Mouse (Mus musculus) CD4-positive, CD25-positive, alpha-beta regulatory T cell, adult 2 months (primary cell): ENCODE results near the gene Plekhf1.

Experiments used
- DNase-seq: peaks from one replicate; pipeline ENCODE4 v3.0.0-alpha.2; 2012; ENCODE audit warnings: low read depth, low spot score

Plekhf1 gene

GRCm38 (mm10) chr7:38227900-38228298, at the start of gene Plekhf1:
Plekhf1 (minus strand) TSS chr7:38228016.
- peak; percentile 69 for DNase-seq

GRCm38 (mm10) chr7:38272551-38272950, 44.7 kb upstream of the Plekhf1 start:
- DNase-seq, result no peak

DNA sequence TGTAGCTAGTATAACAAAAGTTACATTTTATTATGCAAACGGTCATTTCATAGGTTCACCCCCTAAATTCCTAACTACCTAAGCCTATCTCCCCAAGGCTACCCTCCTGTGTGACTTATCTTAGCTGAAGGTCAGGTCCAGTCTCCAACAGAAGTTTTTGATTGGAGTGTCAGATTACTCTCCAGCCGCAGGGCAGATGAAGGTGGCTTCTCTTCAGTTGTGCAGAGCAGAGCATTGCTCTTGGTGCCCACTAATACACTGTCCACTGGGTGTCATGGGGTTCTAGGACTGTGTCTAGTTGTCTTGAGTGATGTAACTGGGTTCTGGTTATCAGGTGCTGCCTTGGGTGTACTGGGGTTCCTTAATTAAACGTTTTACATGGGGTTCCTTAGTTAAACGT, 44.0 kb upstream of the Plekhf1 start:
- peak; percentile 6 for DNase-seq

- DNase-seq, result no peak
Measured at GRCm38 (mm10) chr7:38271511-38271811, 43.6 kb upstream of the Plekhf1 start.

DNA sequence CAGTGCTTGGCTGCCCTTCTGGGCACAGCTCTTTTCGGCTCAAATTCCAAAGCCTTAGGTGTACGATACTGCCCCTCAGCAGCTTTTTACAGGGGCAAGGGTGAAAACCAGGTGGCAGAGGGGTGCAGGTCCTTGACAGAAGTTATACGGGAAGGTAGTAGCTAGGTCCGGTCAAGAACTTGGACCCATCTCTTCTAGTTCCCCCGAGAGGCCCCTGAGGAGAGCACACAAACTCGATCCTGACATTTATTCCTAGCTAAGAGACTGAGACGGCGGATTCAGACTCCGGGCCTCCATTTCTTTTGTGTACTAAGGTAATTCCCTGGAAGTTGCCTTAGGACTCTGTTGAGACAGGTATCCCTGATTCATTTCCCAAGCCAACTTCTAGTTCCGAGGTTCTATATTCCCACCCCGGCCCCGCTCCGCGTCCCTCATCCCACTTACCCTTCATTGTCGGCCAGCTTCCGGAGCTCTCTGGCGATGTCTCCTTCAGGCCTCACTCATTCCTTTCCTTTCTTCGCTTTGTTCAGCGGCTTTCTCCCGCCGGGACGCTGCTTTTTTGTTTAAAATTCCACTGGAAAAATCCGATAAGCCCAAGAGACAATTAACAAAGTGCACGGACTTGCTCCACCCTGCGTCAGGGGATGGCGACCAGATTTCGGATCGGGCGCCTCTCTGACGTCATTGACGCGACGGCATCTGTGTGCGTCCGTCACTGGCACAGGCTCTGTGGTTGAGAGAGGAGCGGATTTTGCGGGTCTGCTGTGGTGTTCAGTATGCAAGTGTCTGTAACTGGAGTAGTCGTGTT, 43.1 kb upstream of the Plekhf1 start, which contains the start of gene Pop4:
Pop4 (minus strand) TSS at position 721 of the 808 bp plus-strand sequence.
- DNase-seq, result peak; percentile 94

DNA sequence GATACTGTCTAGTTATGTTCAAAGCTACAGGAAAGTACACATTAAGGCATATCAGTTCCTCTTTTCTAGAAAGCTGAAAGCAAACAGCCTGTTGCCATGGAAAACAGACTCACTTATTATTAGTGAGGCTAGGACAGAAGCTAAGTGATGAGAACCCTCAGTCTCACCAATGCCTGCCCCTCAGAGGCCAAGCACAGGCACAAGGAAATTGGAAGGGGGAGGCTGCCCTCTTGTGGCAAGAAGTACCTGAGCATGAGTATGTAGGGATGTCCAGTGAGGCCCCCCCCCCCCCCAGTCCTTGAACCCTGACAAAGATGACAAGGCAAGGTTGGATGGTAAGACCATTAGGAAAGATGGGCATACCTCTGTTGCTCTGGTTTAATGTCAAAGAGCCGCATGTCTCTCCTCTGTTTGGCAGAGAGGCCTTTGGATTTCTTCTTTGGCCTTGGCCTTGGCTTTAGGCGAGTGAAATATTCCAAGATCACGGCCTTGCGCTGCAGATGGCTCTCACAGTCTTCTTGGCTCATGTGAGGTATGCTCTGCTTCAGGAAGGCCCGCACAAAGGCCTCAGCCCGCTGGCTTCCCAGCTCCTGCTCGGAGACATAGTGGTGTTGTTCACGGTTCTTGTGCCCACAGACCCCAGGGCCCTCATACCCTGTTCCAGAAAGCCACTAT, 39.3 kb upstream of the Plekhf1 start:
- DNase-seq, result peak; percentile 59

DNA sequence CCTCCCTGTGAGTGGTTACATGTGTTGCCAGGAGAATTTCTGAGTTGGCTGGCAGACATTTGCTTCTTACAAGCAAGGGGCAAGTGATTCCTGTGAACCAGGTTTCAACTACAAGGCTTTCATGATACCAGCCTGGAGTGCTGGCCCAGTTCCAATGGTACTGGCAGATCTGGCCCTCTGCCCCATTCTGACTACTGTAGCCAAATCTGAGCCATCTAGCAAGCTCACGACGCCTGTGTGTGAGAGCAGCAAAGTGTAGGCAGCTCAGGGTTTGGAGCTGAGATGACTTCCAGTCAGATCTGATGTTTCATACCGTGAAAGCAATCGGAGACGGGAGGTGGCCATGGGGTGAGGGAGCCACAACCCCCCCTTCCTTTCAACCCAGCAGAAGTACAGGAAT, 34.6 kb upstream of the Plekhf1 start:
- no peak for DNase-seq

DNA sequence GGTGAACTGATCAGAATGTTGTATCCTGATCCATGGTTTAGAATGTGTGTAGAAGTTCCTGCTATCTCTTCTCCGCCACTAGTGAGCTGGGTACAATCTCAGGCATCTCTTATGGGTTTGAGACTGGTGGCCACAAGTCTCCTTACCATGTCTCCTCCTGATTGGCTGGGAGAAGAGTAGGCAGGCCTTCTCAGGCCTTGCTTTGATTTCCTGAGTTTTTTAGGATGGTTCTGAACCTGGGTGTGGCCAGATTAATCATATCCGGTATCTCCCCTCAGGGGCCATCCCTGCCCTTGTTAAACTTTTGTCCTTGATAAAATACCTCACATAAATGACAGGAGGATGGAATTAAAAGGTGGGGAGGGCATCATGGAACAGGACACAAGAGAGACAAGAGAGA, 31.8 kb upstream of the Plekhf1 start:
- DNase-seq, result no peak

DNA sequence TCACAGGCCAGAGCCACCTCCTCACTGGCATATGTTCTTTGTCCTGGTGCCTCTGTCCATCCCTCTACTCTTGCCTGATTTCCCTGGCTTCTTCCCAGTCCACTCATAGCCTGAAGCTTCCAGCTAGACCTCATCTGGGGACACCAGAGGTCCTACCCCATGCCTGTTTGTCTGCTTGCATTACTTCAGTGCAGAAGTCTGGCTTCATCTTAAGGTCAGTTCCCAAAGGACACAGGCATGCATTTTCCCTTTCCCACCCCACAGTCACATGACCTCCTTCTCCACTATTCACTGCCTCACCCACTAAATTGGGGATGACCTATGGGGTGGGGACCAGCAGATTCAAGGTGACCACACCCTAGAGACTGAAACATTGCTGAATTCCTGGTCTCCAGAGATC, 25.6 kb upstream of the Plekhf1 start:
- DNase-seq, result no peak

- DNase-seq, result no peak
Measured at GRCm38 (mm10) chr7:38251494-38252216, 23.8 kb upstream of the Plekhf1 start.

DNA sequence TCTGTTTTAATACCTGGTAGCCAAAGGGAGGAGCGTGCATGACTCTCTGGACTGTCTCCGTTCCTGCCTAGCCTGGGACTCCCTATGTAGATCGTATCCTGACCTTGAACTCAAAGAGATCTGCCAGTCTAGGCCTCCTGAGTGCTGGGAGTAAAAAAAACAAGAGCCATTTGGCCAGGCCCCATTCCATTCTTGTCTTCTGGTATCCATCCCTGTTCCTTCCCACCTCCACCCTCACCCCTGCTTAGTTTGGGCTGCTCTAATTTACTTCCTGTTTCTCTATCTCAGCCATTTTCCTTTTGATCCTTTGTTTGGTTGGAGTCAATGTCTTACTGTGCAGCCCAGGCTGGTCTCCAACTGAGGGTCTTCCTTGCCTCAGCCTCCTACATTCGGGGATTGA, 14.6 kb upstream of the Plekhf1 start:
- no peak for DNase-seq

- DNase-seq, result no peak
Measured at GRCm38 (mm10) chr7:38237140-38237539, 9.3 kb upstream of the Plekhf1 start.

- no peak for DNase-seq
Measured at GRCm38 (mm10) chr7:38236400-38237105, 8.7 kb upstream of the Plekhf1 start.

GRCm38 (mm10) chr7:38230285-38230684, 2.5 kb upstream of the Plekhf1 start:
- DNase-seq, result no peak

- no peak for DNase-seq
Measured at GRCm38 (mm10) chr7:38228329-38228728, 513 bp upstream of the Plekhf1 start.

DNA sequence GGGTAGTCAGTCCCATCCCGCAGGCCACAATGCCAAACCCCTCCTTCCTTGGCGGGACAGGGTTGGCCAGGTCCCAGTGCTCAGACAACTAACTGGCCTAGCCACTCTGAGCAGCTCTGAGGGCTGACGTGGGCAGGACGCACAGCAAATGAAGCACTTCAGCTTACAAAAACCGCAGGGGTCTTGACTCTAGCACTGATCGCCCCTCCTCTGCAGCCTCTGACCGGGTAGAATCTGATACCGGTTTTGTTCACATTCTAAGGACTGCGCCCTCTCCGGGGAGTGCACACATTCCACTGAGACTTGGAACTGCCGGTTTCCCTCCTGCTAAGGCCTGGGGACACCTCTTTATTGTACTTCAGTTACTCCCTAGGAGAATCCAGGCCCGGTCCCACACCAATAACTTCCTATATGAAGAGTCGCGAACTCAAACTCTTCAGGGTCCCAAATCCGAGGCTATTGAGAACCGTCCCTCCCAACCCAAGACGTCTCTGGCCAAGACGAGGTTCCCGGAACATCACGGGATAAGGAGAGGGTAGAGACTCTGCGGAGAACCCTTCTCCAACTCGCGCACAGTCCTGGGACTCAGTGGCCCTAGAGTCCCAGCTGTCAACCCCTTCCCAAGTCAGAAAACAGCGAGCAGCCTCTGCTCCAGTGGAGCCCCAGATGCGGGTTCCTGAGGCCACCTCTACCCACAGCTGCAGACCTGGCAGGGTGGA, 476 bp downstream of the Plekhf1 start:
- peak; percentile 16 for DNase-seq

- no peak for DNase-seq
Measured at GRCm38 (mm10) chr7:38226226-38226625, 1.6 kb downstream of the Plekhf1 start.

- peak; percentile 10 for DNase-seq
Measured at GRCm38 (mm10) chr7:38224577-38225369, 3.0 kb downstream of the Plekhf1 start.

- no peak for DNase-seq
Measured at GRCm38 (mm10) chr7:38220866-38221265, 7.0 kb downstream of the Plekhf1 start.

- no peak for DNase-seq
Measured at GRCm38 (mm10) chr7:38219526-38219925, 8.3 kb downstream of the Plekhf1 start.
